Mouse (Mus musculus): ENCODE measurements around the gene Cdc42ep4.

The Cdc42ep4 gene

GRCm38 (mm10) chr11:113683957-113684706, 67.5 kb downstream of the Cdc42ep4 start, which contains the start of the genes Fam104a and D11Wsu47e:
Fam104a (minus strand) TSS chr11:113684155.
D11Wsu47e (plus strand) TSS chr11:113684412.
- peak; percentile 95 for DNase-seq (ENCODE audit: low read depth, low spot score)

DNA sequence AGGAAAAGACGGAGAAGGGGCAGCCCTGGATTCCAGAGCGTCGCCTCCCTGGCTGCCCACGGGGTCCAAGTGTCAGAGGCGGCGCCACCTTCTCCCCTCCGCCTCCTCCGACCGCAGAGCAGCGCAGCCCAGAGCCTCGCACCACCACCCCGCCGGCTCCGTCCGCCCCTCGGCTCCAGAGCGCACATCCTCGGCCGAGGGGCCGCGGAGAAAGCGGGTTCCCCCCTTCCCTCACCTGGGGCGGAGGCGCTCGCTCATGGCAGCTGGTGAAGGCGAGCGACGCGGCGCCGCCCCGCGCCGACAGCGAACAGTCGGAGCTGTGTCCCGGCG, 68.1 kb downstream of the Cdc42ep4 start:
- no peak for DNase-seq (ENCODE audit: low read depth, low spot score)

DNA sequence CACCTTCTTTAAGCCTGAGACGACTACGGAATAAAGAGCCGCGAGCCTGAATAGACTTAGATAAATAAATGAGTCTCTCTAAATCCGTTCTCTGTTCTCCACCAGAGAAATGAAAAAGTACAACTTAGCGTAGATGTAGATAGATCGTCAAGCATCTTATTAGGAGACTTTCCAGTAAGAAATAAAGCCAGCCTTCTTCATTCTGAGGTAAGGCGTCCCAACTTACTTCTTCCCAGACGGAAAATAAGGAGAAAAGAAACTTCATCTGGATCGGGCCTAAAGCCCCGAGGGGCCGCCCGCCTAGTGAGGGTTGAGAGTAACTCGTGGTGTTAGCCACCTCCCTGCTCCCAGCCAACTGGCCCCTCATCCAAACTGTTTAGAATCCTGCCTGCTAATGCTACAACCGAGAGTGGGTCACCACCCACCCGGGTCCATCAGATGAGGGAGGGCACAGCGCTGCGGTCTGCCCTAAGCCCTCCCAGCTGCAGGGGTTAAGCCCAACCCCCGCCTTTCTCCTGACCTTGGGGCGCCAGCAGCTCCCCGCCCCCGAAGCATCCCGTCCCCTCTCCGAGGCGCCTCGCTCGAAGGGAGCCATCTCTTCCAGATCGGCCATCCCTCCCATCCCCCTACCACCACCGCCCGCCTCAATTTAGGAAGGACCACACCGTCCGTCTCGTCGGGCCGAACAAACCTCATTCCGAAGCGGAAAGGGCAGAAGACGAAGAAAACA, 68.6 kb downstream of the Cdc42ep4 start:
- peak; percentile 51 for DNase-seq (ENCODE audit: low read depth, low spot score)

GRCm38 (mm10) chr11:113681979-113682378, 69.7 kb downstream of the Cdc42ep4 start:
- DNase-seq (ENCODE audit: low read depth, low spot score) = no peak

DNA sequence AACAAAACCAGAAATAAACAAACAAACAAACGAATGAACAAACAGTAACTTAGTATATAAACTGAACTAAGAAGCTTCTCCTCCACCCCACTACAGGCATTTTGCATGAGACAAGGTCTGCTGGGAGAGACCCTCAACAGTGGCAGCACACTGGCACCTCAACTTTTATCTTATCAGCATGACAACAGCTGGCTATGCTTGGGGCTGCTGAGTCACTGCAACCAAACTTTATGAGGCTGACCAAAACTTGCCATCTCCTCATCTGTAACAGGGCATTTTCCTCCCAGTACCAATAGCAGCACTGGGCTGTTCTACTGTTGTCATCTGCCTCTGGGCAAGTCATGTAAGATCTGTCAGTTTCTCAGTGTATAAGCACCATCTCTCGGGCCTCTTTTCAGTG, 70.7 kb downstream of the Cdc42ep4 start:
- no peak for DNase-seq (ENCODE audit: low read depth, low spot score)

GRCm38 (mm10) chr11:113678373-113678772, 73.3 kb downstream of the Cdc42ep4 start:
- no peak for DNase-seq (ENCODE audit: low read depth, low spot score)

GRCm38 (mm10) chr11:113677378-113677777, 74.3 kb downstream of the Cdc42ep4 start:
- DNase-seq (ENCODE audit: low read depth, low spot score) = no peak

Data from retina, postnatal 7 days (tissue).